ENCODE assay signal across 15 mouse cellular contexts in genomic region chr2:93677231-93677630, GRCm38 (mm10). TPM values are rescaled to one million over a fixed set of nuclear protein-coding genes. Genes with fewer than 3 reads are reported as not detected.
"Had no signal": no experiment of that assay in that cellular context is flagged by ENCODE, and none has a peak within 500 bp of the region (broad histone marks: within the 10 kb centered on the region; RNA-seq: fewer than 3 reads in every experiment).

No protein-coding gene starts in this region.

- H3K27me3 ChIP-seq: neural tube, embryonic 15.5 days had no signal

- H3K4me1 ChIP-seq: neural tube, embryonic 15.5 days had no signal

- H3K9ac ChIP-seq: limb, embryonic 13.5 days; liver, embryonic 14.5 days; neural tube, embryonic 15.5 days had no signal

- DNase-seq: kidney, postnatal 36 days; layer of hippocampus, adult 9-11 months; layer of hippocampus, postnatal 36 days; lung, adult 18-20 months; midbrain, embryonic 14.5 days; right cerebral cortex, adult 18-20 months; right cerebral cortex, postnatal 25 days; thymus, postnatal 36 days had no signal

- H3K4me3 ChIP-seq: limb, embryonic 13.5 days; myocyte; neural tube, embryonic 15.5 days had no signal

- H3K27ac ChIP-seq: limb, embryonic 13.5 days; liver, embryonic 14.5 days; neural tube, embryonic 15.5 days had no signal

- H3K4me2 ChIP-seq: limb, embryonic 13.5 days; neural tube, embryonic 15.5 days had no signal

- H3K9me3 ChIP-seq: limb, embryonic 13.5 days; neural tube, embryonic 15.5 days had no signal

- H3K36me3 ChIP-seq: limb, embryonic 13.5 days; neural tube, embryonic 15.5 days had no signal

RNA-seq across cellular contexts. Expression of gene Alx4, which starts 35.0 kb away (rescaled TPM):
- total RNA-seq: liver, adult 2 months; megakaryocyte-erythroid progenitor cell, adult 5-6 weeks had no signal
- polyA plus RNA-seq: liver, adult 2 months; myocyte; small intestine, adult 2 months had no signal
